Mouse (Mus musculus): ENCODE measurements around the gene Vamp2.

GRCm38 (mm10) chr11:69076572-69076971 lies 11.7 kb upstream of the Vamp2 start:
- no peak for TF ChIP-seq MAX (IDR thresholded peaks at IDR 0.05; ENCODE audit: low read depth)
- no peak for TF ChIP-seq E2F4 (IDR thresholded peaks at IDR 0.05; ENCODE audit: insufficient read depth)
- TF ChIP-seq REST (IDR thresholded peaks at IDR 0.05; ENCODE audit: insufficient read depth, insufficient read length): no peak
- TF ChIP-seq POLR2A (IDR thresholded peaks at IDR 0.05; ENCODE audit: insufficient read length, low read depth): no peak
- TF ChIP-seq POLR2AphosphoS2 (IDR thresholded peaks at IDR 0.05; ENCODE audit: insufficient read length, low read depth): no peak
- no peak for TF ChIP-seq CEBPB (IDR thresholded peaks at IDR 0.05; ENCODE audit: insufficient read depth, poor library complexity, severe bottlenecking)
- TF ChIP-seq MYOG (IDR thresholded peaks at IDR 0.05; ENCODE audit: control insufficient read depth in 1 of 3, insufficient read depth in 1 of 3, insufficient read length in 2 of 3, low read depth in 2 of 3): no peak
- TF ChIP-seq USF1 (IDR thresholded peaks at IDR 0.05; ENCODE audit: low read depth): no peak
- TF ChIP-seq TCF3 (IDR thresholded peaks at IDR 0.05; ENCODE audit: insufficient read length, low read depth): no peak
- no peak for TF ChIP-seq TCF12 (IDR thresholded peaks at IDR 0.05; ENCODE audit: insufficient read depth, poor library complexity, severe bottlenecking)
- no peak for TF ChIP-seq MYOD1 (IDR thresholded peaks at IDR 0.05; ENCODE audit: control insufficient read depth in 1 of 3, insufficient read length in 2 of 3, low read depth in 2 of 3)
- TF ChIP-seq SRF (IDR thresholded peaks at IDR 0.05; ENCODE audit: control insufficient read depth, insufficient read length, low read depth): no peak
